Mouse (Mus musculus): ENCODE data around the gene Prss12.

- TF ChIP-seq POLR2A (IDR thresholded peaks at IDR 0.05; ENCODE audit: borderline replicate concordance, low read depth, low read length) (no peak), CTCF (IDR thresholded peaks at IDR 0.05; ENCODE audit: low read depth, low read length) (no peak)
These were observed 3.4 kb downstream of the Prss12 start for GRCm38 (mm10) chr3:123450107-123450506.
